Mouse (Mus musculus) forebrain, embryonic 13.5 days (tissue): ENCODE measurements around the gene Sh3gl2. TPM values are rescaled to one million over a fixed set of nuclear protein-coding genes. Genes with fewer than 3 reads are reported as not detected.
A peak's percentile ranks its signal among the peaks of the same experiment; 100 is the strongest.

Source experiments
- ATAC-seq: fragments of 200-750 bp; cut with Nextera tagmentation; 2 replicates; pipeline ENCODE4 v1.8.0; 2017
- H3K27ac ChIP-seq: fragments of 300-500 bp; sonication (generic); 2 replicates; pipeline ENCODE4 v1.5.1; 2015; ENCODE audit warnings: inconsistent platforms, mild to moderate bottlenecking, moderate library complexity
- H3K27me3 ChIP-seq: fragments of 300-500 bp; sonication (generic); 2 replicates; pipeline ENCODE4 v1.6.1; 2015; ENCODE audit warnings: mild to moderate bottlenecking, inconsistent platforms
- H3K36me3 ChIP-seq: fragments of 300-500 bp; sonication (generic); 2 replicates; pipeline ENCODE4 v1.6.1; 2015; ENCODE audit warnings: mild to moderate bottlenecking, inconsistent platforms; ENCODE audit not compliant: poor library complexity, severe bottlenecking
- H3K4me1 ChIP-seq: fragments of 300-500 bp; sonication (generic); 2 replicates; pipeline ENCODE4 v1.6.1; 2015; ENCODE audit warnings: inconsistent platforms
- H3K4me2 ChIP-seq: fragments of 300-500 bp; sonication (generic); 2 replicates; pipeline ENCODE4 v1.6.1; 2015; ENCODE audit warnings: inconsistent platforms, mild to moderate bottlenecking, moderate library complexity
- H3K4me3 ChIP-seq: fragments of 300-500 bp; sonication (generic); 2 replicates; pipeline ENCODE4 v1.5.1; 2015; ENCODE audit warnings: mild to moderate bottlenecking, inconsistent platforms
- H3K9ac ChIP-seq: fragments of 300-500 bp; sonication (generic); 2 replicates; pipeline ENCODE4 v1.6.1; 2015; ENCODE audit warnings: mild to moderate bottlenecking, inconsistent platforms
- H3K9me3 ChIP-seq: fragments of 300-500 bp; sonication (generic); replicated peaks from 2 replicates; pipeline ENCODE4 v1.6.1; 2016; ENCODE audit warnings: inconsistent platforms
- WGBS: fragments of 180-500 bp; shearing (Covaris S2); methylation state at CpG from one replicate; pipeline ENCODE4 v1.1.7; 2015; 5-methylcytosine and 5-hydroxymethylcytosine counted together
- polyA plus RNA-seq: library from polyadenylated mRNA; unstranded; fragments of >200 nt; fragmentation: Nextera tagmentation; extraction: Ambion mirVana; gene quantifications from 2 replicates; pipeline ENCODE4 v1.2.1, GENCODE M21; 2015

The Sh3gl2 gene
- polyA plus RNA-seq, 1 experiment from 2014 or later, result 30.9 TPM

GRCm38 (mm10) chr4:85206675-85207400 is 1.9 kb downstream of the Sh3gl2 start:
- Histone ChIP-seq H3K36me3 (no peaks in the 10 kb centered on the region), H3K4me1 (peaks cover 4% of the 10 kb centered on the region; the same call in 1 of the 2 replicates), H3K27ac (no peak overlapping the region), H3K9ac (no peak overlapping the region), H3K4me2 (peak overlapping the region; percentile 10; the same call in 1 of the 2 replicates), H3K4me3 (no peak overlapping the region), H3K27me3 (peaks cover 29% of the 10 kb centered on the region), H3K9me3 (no peaks in the 10 kb centered on the region)
- ATAC-seq, result no peak
- WGBS, result 59% methylated on average over 3 of the region's 3 CpGs

GRCm38 (mm10) chr4:85207515-85207914 is 2.6 kb downstream of the Sh3gl2 start:
- H3K4me1 ChIP-seq, result peaks cover 4% of the 10 kb centered on the region; the same call in 1 of the 2 replicates
- no peaks in the 10 kb centered on the region for H3K9me3 ChIP-seq
- no peak overlapping the region for H3K4me3 ChIP-seq
- H3K36me3 ChIP-seq, result no peaks in the 10 kb centered on the region
- 91% methylated on average over 9 of the region's 9 CpGs for WGBS
- H3K27me3 ChIP-seq, result peaks cover 29% of the 10 kb centered on the region
- no peak overlapping the region for H3K9ac ChIP-seq
- no peak for ATAC-seq
- H3K4me2 ChIP-seq, result no peak overlapping the region
- H3K27ac ChIP-seq, result no peak overlapping the region

GRCm38 (mm10) chr4:85208531-85208930 is 3.6 kb downstream of the Sh3gl2 start:
- H3K9me3 ChIP-seq, result no peaks in the 10 kb centered on the region
- H3K36me3 ChIP-seq, result no peaks in the 10 kb centered on the region
- no peak for ATAC-seq
- peaks cover 21% of the 10 kb centered on the region for H3K27me3 ChIP-seq
- 81% methylated on average over 1 of the region's 1 CpGs for WGBS
- no peak overlapping the region for H3K4me2 ChIP-seq
- no peak overlapping the region for H3K4me3 ChIP-seq
- peaks cover 4% of the 10 kb centered on the region; the same call in 1 of the 2 replicates for H3K4me1 ChIP-seq
- no peak overlapping the region for H3K9ac ChIP-seq
- no peak overlapping the region for H3K27ac ChIP-seq

GRCm38 (mm10) chr4:85210953-85211352 is 6.0 kb downstream of the Sh3gl2 start:
- H3K4me2 ChIP-seq, result no peak overlapping the region
- H3K4me3 ChIP-seq, result no peak overlapping the region
- no peak overlapping the region for H3K9ac ChIP-seq
- no peaks in the 10 kb centered on the region for H3K9me3 ChIP-seq
- ATAC-seq, result no peak
- no peaks in the 10 kb centered on the region for H3K4me1 ChIP-seq
- H3K27ac ChIP-seq, result no peak overlapping the region
- peaks cover 8% of the 10 kb centered on the region; the same call in 1 of the 2 replicates for H3K27me3 ChIP-seq
- H3K36me3 ChIP-seq, result no peaks in the 10 kb centered on the region
- 83% methylated on average over 3 of the region's 3 CpGs for WGBS

GRCm38 (mm10) chr4:85217003-85217402 is 12.1 kb downstream of the Sh3gl2 start:
- 77% methylated on average over 4 of the region's 4 CpGs for WGBS
- no peak overlapping the region for H3K9ac ChIP-seq
- H3K4me2 ChIP-seq, result no peak overlapping the region
- no peaks in the 10 kb centered on the region for H3K36me3 ChIP-seq
- no peaks in the 10 kb centered on the region for H3K9me3 ChIP-seq
- H3K27ac ChIP-seq, result no peak overlapping the region
- H3K4me1 ChIP-seq, result no peaks in the 10 kb centered on the region
- no peaks in the 10 kb centered on the region for H3K27me3 ChIP-seq
- ATAC-seq, result no peak
- no peak overlapping the region for H3K4me3 ChIP-seq

- no peak overlapping the region for H3K4me3 ChIP-seq
- no peaks in the 10 kb centered on the region for H3K9me3 ChIP-seq
- WGBS, result 82% methylated on average over 5 of the region's 5 CpGs
- no peak overlapping the region for H3K9ac ChIP-seq
- no peaks in the 10 kb centered on the region for H3K36me3 ChIP-seq
- H3K4me2 ChIP-seq, result no peak overlapping the region
- H3K4me1 ChIP-seq, result no peaks in the 10 kb centered on the region
- H3K27me3 ChIP-seq, result no peaks in the 10 kb centered on the region
- no peak for ATAC-seq
- H3K27ac ChIP-seq, result no peak overlapping the region
Observed at GRCm38 (mm10) chr4:85222716-85223115, 17.8 kb downstream of the Sh3gl2 start.

- Histone ChIP-seq H3K4me1 (no peaks in the 10 kb centered on the region), H3K9me3 (no peaks in the 10 kb centered on the region), H3K9ac (no peak overlapping the region), H3K4me3 (no peak overlapping the region), H3K27ac (no peak overlapping the region), H3K4me2 (no peak overlapping the region), H3K36me3 (no peaks in the 10 kb centered on the region), H3K27me3 (no peaks in the 10 kb centered on the region)
- no peak for ATAC-seq
- WGBS, result 84% methylated on average over 5 of the region's 5 CpGs
Observed at GRCm38 (mm10) chr4:85226731-85227130, 21.8 kb downstream of the Sh3gl2 start.

GRCm38 (mm10) chr4:85227664-85228588 is 23.0 kb downstream of the Sh3gl2 start:
- ATAC-seq, result 0 out of 2 replicates have a peak, but pooled peaks have one; percentile 29

GRCm38 (mm10) chr4:85228589-85228948 is 23.6 kb downstream of the Sh3gl2 start:
- H3K4me2 ChIP-seq, result no peak overlapping the region
- H3K4me3 ChIP-seq, result no peak overlapping the region
- H3K27me3 ChIP-seq, result no peaks in the 10 kb centered on the region
- H3K4me1 ChIP-seq, result peaks cover 9% of the 10 kb centered on the region
- 86% methylated on average over 5 of the region's 5 CpGs for WGBS
- no peaks in the 10 kb centered on the region for H3K36me3 ChIP-seq
- no peak overlapping the region for H3K9ac ChIP-seq
- no peak for ATAC-seq
- no peaks in the 10 kb centered on the region for H3K9me3 ChIP-seq
- no peak overlapping the region for H3K27ac ChIP-seq

More at GRCm38 (mm10) chr4:85227664-85228588, 23.0 kb downstream of the Sh3gl2 start:
- WGBS, result 81% methylated on average over 9 of the region's 9 CpGs
- Histone ChIP-seq H3K36me3 (no peaks in the 10 kb centered on the region), H3K9me3 (no peaks in the 10 kb centered on the region), H3K4me2 (no peak overlapping the region), H3K27me3 (no peaks in the 10 kb centered on the region), H3K27ac (no peak overlapping the region), H3K4me1 (peaks cover 6% of the 10 kb centered on the region), H3K4me3 (no peak overlapping the region), H3K9ac (no peak overlapping the region)

GRCm38 (mm10) chr4:85232386-85233381 is 27.8 kb downstream of the Sh3gl2 start:
- Histone ChIP-seq H3K9ac (no peak overlapping the region), H3K27ac (peak overlapping the region; percentile 32), H3K4me2 (peak overlapping the region; percentile 12; the same call in 1 of the 2 replicates), H3K27me3 (no peaks in the 10 kb centered on the region), H3K9me3 (no peaks in the 10 kb centered on the region), H3K36me3 (no peaks in the 10 kb centered on the region), H3K4me3 (no peak overlapping the region), H3K4me1 (peaks cover 9% of the 10 kb centered on the region)
- ATAC-seq, result peak; percentile 88
- 56% methylated on average over 14 of the region's 14 CpGs for WGBS

- WGBS, result 91% methylated on average over 3 of the region's 3 CpGs
- Histone ChIP-seq H3K4me2 (no peak overlapping the region), H3K4me1 (no peaks in the 10 kb centered on the region), H3K27ac (no peak overlapping the region), H3K36me3 (no peaks in the 10 kb centered on the region), H3K4me3 (no peak overlapping the region), H3K9ac (no peak overlapping the region), H3K9me3 (no peaks in the 10 kb centered on the region), H3K27me3 (peaks cover 9% of the 10 kb centered on the region)
- ATAC-seq, result no peak
Observed at GRCm38 (mm10) chr4:85241675-85242074, 36.7 kb downstream of the Sh3gl2 start.
